Mouse (Mus musculus): ENCODE results near the gene Eftud2.

Eftud2 gene

DNA sequence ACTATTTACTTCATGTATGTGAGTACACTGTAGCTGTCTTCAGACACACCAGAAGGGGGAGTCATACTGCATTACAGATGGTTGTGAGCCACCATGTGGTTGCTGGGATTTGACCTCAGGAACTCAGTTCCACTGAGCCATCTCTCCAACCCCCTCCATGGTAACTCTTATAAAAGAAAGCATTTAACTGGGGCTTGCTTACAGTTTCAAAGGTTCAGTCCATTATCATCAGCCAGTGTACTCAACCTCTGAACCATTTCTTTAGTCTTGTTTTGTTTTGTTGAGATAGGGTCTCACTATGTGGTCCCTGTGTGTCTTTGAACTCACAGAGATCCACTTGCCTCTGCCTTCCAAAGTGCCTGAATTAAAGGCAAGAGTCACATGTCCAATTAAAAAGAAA lies 65.9 kb downstream of the Eftud2 start:
- DNase-seq: no peak

DNA sequence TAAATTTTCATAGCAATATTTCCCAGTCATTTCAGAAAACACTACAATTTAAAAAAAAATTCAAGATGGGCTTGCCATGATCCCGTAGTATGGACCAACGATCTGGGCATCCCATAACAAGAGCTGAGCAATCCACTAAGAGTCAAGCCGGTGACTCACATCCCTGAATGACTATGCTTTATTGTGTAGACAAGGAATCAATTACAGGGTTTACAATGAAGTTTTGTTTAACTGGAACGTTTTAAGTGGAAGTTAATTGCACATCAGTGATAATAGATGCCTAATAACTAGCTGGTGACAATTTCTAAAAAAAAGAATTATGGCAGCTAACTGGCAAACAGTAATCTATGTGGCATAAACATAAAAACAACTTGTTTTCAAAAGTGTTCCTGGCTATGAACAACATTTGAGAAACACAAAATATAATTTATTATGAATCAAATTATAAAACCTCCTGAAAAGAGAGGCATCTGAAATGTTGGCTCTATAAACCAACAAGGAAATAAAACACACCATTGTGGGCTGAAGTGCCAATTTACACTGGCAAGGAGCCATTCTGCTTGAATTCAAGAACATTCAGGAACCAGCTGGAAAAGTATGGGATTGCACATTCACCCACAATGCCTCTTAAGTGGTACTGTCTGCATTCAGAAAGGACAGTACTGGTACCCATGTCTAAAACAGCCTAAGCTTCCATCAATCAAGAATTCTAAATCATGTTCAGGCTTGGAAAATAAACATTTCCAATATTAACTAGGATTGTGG lies 69.9 kb downstream of the Eftud2 start:
- DNase-seq: no peak

DNA sequence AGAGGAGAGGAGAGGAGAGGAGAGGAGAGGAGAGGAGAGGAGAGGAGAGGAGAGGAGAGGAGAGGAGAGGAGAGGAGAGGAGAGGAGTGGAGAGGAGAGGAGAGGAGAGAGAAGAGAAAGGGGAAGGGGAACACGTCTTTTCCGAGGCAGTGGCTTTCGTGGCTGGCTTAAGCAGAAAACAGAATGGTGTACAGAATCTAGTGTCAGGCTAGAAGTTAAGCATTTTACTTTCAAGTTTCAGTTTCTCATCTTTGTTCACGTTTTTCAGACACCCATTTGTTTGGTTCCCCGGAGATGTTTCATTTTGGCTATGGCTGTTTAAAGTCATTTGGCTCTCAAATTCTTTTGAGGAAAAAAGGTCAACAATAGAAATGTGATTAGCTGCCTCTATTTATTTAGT lies 72.5 kb downstream of the Eftud2 start:
- DNase-seq: no peak

DNA sequence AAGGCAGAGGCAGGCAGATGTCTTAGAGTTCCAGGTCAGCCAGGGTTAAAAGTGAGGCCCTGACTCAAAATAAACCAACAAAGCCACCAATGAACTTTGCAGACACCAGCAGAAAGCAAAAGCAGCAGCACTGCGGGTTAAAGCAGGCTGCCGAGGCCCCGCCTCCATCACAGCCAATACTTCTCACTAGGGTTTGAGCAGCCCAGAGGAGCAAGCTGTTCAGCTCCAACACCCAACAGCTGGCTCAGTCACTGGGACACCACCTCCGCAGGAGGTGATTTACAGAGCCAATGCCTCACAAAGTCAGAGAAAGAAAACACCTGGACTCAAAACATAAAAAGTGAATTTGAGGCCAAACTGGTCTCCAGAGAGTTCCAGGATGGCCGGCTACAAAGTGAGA lies 77.3 kb downstream of the Eftud2 start:
- no peak for DNase-seq

DNA sequence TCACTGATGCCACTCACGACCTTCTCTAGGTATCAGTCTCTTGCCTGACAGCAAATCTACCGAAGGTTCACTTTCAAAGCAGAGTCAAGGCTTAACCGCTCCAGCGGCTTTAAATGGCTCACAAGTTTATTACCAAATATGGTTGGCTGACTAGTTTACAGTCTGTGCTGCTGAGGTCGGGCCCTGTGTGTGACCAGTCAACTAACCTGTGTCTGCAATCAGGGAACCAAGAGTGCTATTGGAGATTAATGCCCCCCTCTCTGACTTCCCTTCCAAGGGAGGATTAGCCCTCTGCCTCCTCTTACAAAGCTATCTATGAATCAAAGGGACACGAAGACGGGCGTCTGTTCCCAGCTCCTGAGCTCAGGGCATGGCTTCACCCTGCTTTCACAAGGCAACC lies 86.6 kb downstream of the Eftud2 start:
- DNase-seq: no peak

DNA sequence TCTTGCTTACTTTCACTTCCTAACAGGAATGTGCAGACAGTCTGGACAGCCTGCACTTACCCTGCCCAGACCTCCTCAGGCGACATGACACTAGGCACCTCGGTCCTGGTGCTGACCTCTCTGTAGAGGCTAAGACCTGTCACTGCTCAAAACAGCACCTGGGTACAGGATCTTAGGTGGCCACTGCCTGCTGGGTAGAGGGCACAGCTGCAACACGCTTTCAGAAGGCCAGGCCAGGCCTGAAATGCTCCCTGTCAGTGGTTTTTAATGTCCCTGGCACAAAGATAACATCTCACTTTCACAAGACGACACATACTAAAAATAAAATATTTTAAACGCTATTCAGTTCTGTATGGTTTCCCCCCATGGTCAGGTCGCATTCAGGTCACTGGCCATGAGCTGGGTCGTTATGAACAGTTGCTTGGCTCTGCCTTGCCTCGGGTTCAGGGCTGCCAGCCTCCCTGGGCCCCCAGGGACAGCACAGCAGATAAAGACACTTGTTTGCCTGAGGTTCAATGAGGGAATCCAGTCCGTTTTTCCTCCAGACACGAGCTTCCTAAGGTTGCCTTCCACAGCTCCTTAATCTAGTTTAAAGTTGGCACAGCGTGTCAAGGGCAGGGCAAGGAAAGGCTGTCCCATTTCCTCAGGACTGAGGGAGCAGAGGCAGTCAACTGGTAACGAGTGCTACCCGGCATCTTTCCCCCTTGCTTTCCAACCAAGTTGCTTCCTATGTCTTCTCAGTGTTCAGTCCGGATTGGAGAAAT lies 88.9 kb downstream of the Eftud2 start:
- no peak for DNase-seq
